Mouse (Mus musculus) olfactory bulb, adult 2 months (tissue): ENCODE measurements around the gene Emg1. TPM values are rescaled to one million over a fixed set of nuclear protein-coding genes. Genes with fewer than 3 reads are reported as not detected.

Experiments
- H3K27ac ChIP-seq: fragments of 200-500 bp; 2 replicates; pipeline ENCODE4 v1.5.1; 2012; ENCODE audit warnings: low read depth, low read length; ENCODE audit not compliant: insufficient read depth
- H3K4me1 ChIP-seq: fragments of 200-500 bp; 2 replicates; pipeline ENCODE4 v1.6.1; 2012; ENCODE audit warnings: low read length; ENCODE audit not compliant: control insufficient read depth, insufficient read depth
- H3K4me3 ChIP-seq: fragments of 200-500 bp; 2 replicates; pipeline ENCODE4 v1.5.1; 2012; ENCODE audit warnings: mild to moderate bottlenecking, low read depth, low read length, moderate library complexity; ENCODE audit not compliant: insufficient read depth
- CTCF ChIP-seq: fragments of 200-500 bp; IDR thresholded peaks from 2 replicates; pipeline ENCODE4 v1.5.1; 2012; ENCODE audit warnings: low read depth, mild to moderate bottlenecking, low read length, moderate library complexity; ENCODE audit not compliant: insufficient read depth
- POLR2A ChIP-seq: fragments of 200-500 bp; IDR thresholded peaks from 2 replicates; pipeline ENCODE4 v1.6.1; 2012; ENCODE audit warnings: mild to moderate bottlenecking, low read depth, low read length, moderate library complexity; ENCODE audit not compliant: insufficient read depth
- WGBS: fragments of 180-500 bp; shearing (Covaris S2); methylation state at CpG from one replicate; pipeline ENCODE4 v1.1.7; 2018; 5-methylcytosine and 5-hydroxymethylcytosine counted together
- polyA plus RNA-seq: library from polyadenylated mRNA; stranded (reverse); fragments of >200 nt; gene quantifications from 2 replicates; pipeline ENCODE4 v1.2.4, GENCODE M21; 2012; ENCODE audit warnings: low replicate concordance; ENCODE audit not compliant: missing spikeins, insufficient read depth, insufficient read length

Gene Emg1
- polyA plus RNA-seq, 1 experiment: not detected

DNA sequence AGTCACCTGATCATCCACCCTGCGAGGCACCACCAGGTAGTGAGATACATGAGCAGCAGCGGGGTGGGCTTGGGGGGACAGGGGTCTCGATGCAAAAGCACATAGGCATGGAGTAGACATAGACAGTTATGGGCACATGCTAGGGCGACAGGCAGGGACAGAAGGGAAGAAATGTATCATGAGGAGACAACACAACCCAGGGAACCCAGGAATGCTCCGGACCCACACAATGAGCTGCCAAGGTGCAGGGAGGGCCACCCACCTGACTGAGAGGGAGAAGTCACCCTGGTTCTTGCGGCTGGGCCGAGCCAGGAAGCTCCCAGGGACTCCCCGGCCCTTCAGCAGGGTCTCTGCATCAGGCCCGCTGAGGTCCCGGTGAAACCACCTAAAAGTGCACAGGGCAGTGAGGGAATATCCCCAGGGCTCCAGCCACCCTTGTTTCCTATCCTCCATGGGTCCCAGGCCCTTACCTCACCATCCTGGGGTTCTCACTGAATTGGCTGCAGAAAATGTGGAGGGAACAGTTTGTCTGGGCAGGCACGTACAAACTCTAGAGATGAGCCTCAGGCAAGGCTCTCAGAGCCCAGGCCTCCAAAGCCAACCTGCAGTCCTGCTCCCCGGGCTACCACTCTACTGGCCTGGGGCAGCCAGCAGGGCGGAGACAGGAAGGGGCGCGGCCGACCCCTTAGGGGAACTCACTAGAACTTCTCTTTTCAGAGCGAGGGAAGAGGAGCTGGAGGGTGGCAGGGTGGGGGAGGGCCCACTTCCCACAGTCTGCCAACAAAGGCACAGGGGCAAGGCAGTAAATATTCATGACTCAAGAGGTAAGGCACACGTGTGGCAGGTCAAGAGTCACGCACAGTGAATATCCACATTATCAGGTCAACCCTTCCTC, 20.7 kb upstream of the Emg1 start:
- WGBS: 63% methylated on average over 19 of the region's 19 CpGs
- Histone ChIP-seq H3K4me3 (no peak overlapping the region; the same call in 1 of the 2 replicates), H3K27ac (no peak overlapping the region), H3K4me1 (peaks cover 4% of the 10 kb centered on the region; the same call in 1 of the 2 replicates)
- no peak for TF ChIP-seq CTCF
- no peak for TF ChIP-seq POLR2A

DNA sequence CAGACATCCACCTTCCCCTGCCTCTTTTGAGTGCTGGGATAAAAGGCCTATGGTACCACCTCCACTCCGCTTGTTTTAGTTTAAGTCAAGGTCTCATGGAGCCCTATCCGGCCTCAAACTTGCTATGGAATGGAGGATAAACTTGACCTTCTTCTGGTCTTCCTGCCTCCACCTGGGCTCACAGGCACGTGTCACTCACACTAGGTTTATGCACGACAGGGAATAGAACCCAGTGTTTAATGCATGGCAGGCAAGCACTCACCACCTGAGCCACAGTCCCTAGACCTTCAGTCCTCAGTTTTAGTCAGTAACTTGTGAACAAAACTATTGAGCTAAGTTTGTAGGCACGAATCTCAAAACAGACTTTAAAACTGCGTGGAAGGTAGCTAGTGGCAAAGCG, 19.1 kb upstream of the Emg1 start:
- 86% methylated on average over 7 of the region's 7 CpGs for WGBS
- H3K4me1 ChIP-seq: peaks cover 4% of the 10 kb centered on the region; the same call in 1 of the 2 replicates
- TF ChIP-seq POLR2A: no peak
- TF ChIP-seq CTCF: no peak

DNA sequence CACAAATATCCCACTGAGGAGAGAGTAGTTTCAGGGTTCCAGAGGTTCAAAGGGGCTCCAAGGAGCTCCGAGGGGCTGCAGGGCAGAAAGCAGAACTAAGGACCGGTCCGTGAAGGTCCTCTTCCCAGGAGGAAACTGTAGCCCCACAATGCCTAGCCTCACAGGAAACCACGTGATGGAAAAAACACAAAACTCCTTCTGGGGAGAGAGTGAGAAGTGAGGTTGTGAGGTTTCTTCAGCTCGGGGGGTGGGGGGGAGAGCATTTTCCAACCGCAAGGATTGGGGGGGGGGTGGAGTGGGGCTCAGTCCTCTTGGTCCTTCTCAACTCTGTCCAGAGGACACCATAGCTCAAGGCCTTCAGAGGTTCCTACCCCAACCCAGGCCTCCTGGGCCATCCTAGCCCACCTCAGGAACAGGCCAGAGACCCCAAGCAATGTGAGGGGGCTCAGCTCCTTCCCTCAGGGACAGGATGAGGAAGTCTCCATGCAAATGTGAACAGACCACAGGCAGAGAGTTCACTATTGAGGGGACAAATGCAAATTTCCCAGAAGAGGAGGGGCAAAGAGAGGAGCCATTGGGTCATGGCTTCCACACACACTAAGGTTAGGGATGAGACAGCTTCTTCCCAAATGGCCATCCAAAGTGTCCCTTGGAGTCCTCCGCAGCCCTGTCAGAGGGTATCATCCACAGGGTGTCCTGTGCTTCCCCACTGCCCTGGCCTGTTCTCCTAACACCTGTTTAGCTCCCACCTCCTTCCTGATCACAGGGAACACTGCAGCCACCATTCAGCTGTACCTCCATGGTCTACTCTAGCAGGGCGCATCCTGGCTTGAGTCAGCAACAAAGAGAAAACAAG, 18.1 kb upstream of the Emg1 start:
- H3K27ac ChIP-seq: no peak overlapping the region
- H3K4me3 ChIP-seq: no peak overlapping the region
- WGBS: 88% methylated on average over 8 of the region's 8 CpGs
- H3K4me1 ChIP-seq: peaks cover 4% of the 10 kb centered on the region; the same call in 1 of the 2 replicates
- TF ChIP-seq CTCF (no peak), POLR2A (no peak)

More for the DNA sequence above, 19.1 kb upstream of the Emg1 start:
- no peak overlapping the region for H3K4me3 ChIP-seq
- no peak overlapping the region for H3K27ac ChIP-seq

DNA sequence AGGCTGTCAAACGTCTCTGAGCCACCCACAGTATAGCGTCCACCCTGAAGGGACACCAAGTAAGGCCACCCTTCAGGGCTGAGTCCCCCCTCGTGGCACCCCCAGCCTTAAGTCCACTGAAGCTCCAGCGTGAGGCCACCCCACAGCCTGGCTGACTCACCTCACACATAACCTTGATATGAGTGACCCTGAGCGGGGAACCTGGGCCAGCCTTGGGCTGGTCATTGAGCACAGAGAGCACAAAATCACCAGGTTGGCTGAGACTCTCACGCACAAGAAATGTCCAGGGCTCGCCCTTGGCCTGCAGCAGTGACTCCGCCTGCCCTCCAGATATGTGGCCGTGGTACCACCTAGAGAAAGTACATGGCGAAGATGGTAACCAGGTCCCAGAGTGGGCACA, 16.6 kb upstream of the Emg1 start:
- TF ChIP-seq CTCF (no peak), POLR2A (no peak)
- H3K4me3 ChIP-seq: no peak overlapping the region
- H3K27ac ChIP-seq: no peak overlapping the region
- WGBS: 91% methylated on average over 10 of the region's 10 CpGs
- H3K4me1 ChIP-seq: peaks cover 4% of the 10 kb centered on the region; the same call in 1 of the 2 replicates

DNA sequence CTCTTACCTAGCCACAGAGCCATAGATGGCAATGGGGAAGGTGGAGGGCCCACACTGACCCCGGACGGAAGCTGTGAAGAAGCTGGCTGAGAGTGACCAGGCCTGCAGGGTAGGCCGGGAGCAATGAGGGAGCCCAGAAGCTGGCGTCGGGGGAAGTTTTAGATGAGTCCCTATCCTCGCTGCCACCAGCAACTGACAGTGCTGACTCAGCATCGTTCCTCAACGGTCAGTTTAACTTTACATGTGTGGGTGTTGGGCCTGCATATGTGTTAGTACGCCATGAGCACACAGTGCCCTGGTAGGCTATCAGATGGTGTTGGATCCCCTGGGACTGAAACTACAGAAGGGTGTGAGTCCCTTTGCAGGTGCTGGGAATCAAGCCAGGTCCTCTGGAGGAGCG, 12.5 kb upstream of the Emg1 start:
- Histone ChIP-seq H3K4me3 (no peak overlapping the region), H3K27ac (no peak overlapping the region), H3K4me1 (no peaks in the 10 kb centered on the region)
- 90% methylated on average over 10 of the region's 10 CpGs for WGBS
- TF ChIP-seq POLR2A (no peak), CTCF (no peak)

DNA sequence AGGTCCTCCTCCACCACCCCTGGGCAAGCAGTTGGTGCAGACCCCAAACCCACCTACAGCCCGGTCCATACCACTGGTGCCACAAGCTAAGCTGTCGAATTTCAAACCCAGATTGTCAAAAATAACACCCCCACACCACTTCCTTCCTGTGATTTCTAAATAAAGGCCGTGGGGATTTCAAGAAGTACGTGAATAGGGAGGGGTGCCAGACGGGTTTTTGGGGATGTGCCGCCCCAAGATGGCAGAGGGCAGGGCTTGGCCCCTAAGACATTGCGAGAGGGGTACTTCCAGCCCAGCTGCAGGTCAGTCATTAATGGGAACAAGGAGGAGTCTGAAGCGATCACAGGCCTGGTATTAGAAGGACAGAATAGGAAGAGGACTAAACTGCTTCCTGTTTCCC, 11.6 kb upstream of the Emg1 start:
- H3K27ac ChIP-seq: no peak overlapping the region
- no peaks in the 10 kb centered on the region for H3K4me1 ChIP-seq
- no peak for TF ChIP-seq CTCF
- TF ChIP-seq POLR2A: no peak
- no peak overlapping the region for H3K4me3 ChIP-seq
- 80% methylated on average over 8 of the region's 8 CpGs for WGBS

DNA sequence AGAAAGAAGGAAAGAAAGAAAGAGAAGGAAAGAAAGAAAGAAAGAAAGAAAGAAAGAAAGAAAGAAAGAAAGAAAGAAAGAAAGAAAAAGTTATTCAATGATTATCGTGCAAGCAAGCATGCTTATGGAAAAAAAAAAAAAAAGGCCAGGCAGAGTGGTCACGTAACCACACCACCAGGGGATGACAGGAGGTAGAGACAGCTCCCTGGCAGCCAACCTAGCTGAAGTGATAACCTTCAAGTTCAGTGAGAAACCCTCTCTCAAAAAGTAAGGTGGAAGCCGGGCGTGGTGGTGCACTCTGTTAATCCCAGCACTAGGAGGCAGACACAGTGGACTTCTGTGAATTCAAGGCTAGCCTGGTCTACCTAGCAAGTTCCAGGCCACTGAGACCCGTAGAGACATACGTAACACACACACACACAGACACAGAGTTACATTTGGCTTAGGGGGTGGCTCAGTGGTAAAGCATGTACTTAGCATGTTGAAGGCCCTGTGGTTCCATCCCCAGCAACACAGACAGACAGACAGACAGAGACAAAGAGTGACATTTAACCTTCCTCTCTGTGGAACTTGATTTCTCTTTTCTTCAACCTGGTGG, 11.0 kb upstream of the Emg1 start:
- TF ChIP-seq CTCF: no peak
- no peak for TF ChIP-seq POLR2A
- H3K4me3 ChIP-seq: no peak overlapping the region
- 82% methylated on average over 6 of the region's 6 CpGs for WGBS
- no peak overlapping the region for H3K27ac ChIP-seq
- no peaks in the 10 kb centered on the region for H3K4me1 ChIP-seq

DNA sequence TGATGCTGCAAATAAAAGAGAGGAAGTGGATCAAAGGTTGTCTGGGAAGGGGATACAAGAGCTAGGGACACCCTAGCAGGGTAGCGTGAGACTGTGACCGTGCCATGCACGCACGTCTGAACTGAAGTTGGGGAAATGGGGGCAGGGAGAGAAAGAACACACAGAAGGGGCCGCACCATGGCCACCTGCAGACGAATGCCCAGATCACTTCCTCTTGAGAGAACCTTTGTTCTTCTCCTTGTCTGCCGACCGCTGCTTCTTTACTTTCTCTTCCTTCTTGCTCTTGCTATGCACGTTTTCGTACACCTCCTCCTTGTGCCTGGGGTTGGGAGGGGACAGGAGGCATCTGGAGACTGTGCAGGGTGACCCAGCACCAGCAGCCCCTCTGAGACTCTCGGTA, 8.9 kb upstream of the Emg1 start:
- Histone ChIP-seq H3K27ac (no peak overlapping the region), H3K4me1 (0 out of 2 replicates have a peak, but pooled peaks cover 3% of the 10 kb centered on the region), H3K4me3 (no peak overlapping the region)
- WGBS: 60% methylated on average over 11 of the region's 11 CpGs
- no peak for TF ChIP-seq POLR2A
- no peak for TF ChIP-seq CTCF

DNA sequence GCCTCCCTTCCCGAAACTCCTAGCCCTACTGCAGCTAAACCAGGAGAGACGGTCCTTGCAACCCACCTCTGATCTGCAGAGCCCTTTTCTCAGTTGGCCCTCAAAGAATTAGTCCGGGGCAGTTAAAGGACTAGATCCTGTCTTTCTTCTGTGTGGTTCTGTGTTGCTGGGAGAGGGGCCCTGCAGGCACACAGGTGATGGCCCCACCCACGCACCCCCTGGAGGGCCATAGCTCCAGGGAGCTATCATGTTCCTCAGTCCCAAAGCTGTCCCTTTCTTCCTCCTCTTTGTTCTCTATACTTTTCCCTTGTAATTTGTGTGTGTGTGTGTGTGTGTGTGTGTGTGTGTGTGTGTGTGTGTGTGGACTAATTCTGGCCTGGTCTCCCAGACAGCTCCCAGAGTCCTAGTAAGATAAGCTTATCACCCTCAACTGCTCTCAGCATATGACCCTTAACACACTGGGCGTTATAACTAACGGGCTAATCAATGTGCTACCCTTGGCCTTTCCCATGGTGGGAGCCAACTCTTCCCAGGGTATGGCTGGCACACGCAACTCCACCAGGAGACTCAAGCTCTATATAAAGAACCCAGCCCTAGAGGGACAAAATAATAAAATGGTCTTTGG, 7.5 kb upstream of the Emg1 start:
- TF ChIP-seq CTCF: no peak
- no peak for TF ChIP-seq POLR2A
- WGBS: 78% methylated on average over 7 of the region's 7 CpGs

More for the DNA sequence above, 7.5 kb upstream of the Emg1 start:
- Histone ChIP-seq H3K27ac (no peak overlapping the region), H3K4me1 (0 out of 2 replicates have a peak, but pooled peaks cover 3% of the 10 kb centered on the region), H3K4me3 (no peak overlapping the region)
